Mouse (Mus musculus) embryo, embryonic 10.5 days (tissue): ENCODE measurements at regions not wholly inside any gene's neighbourhood (a gene's known extent, or its start where the extent isn't known, plus 50 kb on each side); places are given as distances from the start of the nearest gene placed in this dataset.
A peak's percentile ranks its signal among the peaks of the same experiment; 100 is the strongest.

Experiments used
- DNase-seq: peaks from one replicate; pipeline ENCODE4 v3.0.0-alpha.2; 2015; ENCODE audit warnings: low spot score

- peak; percentile 12 for DNase-seq
Measured at GRCm38 (mm10) chr5:116776450-116776849, 184.8 kb upstream of the Srrm4 start.

DNA sequence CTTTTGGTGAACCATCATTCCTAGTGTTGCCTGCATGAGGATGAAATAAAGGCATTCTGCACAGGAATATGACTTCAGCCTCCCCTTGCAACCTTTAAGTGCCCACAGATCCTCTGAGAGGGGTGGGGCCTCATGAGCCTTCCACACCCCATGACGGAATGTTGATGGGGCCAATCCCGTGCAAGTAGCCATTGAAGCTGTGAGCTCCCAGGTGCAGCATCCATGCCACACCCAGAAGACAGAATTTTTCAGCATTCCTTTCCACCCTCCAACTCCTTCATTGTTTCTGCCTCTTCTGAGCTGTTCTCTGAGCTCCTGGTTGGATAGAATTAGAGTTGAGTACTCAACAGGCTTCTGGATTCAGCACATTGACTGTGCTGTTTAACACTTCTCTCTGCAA, 174.6 kb upstream of the Srrm4 start:
- DNase-seq, result no peak

- DNase-seq, result no peak
Measured at GRCm38 (mm10) chr5:116761323-116761722, 169.7 kb upstream of the Srrm4 start.

DNA sequence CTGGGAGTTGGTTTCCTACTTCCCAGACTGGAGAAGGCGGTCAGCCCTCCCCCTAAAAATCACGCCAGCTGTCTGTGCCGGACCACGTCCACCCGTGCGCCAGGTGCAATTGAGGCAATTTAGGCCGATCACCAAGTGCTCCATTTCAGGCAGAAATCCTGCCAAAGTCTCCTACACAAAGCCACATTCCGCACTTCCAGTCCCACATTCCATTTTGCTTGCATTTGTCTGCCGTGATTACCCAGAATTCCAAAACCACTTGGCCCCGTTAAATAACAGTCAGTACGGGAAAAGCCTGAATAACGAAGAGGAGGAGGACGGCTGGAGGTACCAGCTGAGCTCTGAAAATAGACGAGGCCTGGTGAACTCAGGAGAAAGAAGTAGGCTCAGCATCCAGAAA, 167.1 kb upstream of the Srrm4 start:
- DNase-seq, result no peak

GRCm38 (mm10) chr5:116752941-116753340, 161.3 kb upstream of the Srrm4 start:
- no peak for DNase-seq

GRCm38 (mm10) chr5:116752096-116752495, 160.5 kb upstream of the Srrm4 start:
- no peak for DNase-seq

- no peak for DNase-seq
Measured at GRCm38 (mm10) chr5:116745776-116746175, 154.2 kb upstream of the Srrm4 start.

GRCm38 (mm10) chr5:116744389-116744788, 152.8 kb upstream of the Srrm4 start:
- peak; percentile 72 for DNase-seq

DNA sequence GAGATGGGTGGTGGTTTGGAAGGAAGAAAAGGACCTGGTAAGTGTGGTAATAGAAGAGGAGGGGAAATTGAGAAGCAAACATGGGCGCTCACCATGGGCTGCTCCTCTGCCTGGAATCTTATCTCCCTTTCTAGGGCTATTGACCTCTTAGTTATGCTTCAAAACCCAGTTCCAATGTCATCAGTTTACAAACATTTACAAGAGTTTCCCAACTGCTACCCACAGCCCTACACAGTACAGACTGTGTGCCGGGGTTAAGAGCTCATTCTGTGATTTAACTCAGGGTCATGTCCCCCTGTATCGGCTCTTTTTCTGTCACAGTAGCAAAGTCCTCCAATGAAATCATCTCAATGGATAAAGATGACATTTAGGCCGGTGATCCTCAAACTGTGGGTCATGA, 144.0 kb upstream of the Srrm4 start:
- no peak for DNase-seq

- no peak for DNase-seq
Measured at GRCm38 (mm10) chr5:116731509-116731908, 139.9 kb upstream of the Srrm4 start.

GRCm38 (mm10) chr5:116719200-116719599, 127.6 kb upstream of the Srrm4 start:
- peak; percentile 24 for DNase-seq

DNA sequence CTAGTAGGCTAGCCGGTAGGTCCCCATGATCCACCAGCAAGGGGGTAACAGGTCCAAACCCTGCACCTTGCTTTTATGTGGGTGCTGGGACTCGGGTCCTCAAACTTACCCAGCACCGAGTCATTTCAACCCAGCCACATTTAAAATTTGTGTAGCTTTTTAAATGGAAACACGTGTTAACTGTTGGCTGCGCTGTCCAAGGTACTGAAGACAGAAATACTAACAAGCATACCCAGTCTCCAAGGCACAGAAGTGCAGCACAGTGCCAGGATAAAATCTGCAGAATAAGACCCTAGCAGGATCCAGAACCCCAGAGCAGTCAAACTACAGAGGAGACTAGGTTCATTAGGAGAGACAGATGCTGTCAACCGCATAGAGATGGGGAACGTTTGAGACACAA, 122.6 kb upstream of the Srrm4 start:
- DNase-seq, result peak; percentile 82

GRCm38 (mm10) chr5:116712056-116712455, 120.4 kb upstream of the Srrm4 start:
- DNase-seq, result no peak

DNA sequence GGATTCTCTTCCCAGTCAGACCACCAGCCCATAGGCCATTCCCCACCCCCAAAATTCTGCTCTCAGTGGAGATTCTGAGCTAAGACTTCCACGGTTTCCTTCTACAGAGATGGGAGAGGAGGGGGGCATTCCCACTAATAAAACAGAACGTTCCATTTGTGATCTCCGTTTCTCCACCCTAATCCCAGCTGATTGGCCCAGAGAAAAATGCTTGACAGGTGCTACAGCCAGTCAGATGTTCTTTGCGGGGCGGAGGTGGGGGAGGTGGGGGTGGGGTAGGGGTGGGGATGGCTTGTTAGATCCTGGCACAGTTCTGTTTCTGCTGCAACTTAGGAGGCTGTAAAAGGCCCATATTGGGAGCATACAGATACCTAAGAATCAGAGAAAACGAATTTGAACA, 116.9 kb upstream of the Srrm4 start:
- DNase-seq, result no peak

GRCm38 (mm10) chr5:116662466-116662865, 70.8 kb upstream of the Srrm4 start:
- DNase-seq, result no peak

- DNase-seq, result no peak
Measured at GRCm38 (mm10) chr5:116661851-116662250, 70.2 kb upstream of the Srrm4 start.

GRCm38 (mm10) chr5:116654486-116655420, 63.1 kb upstream of the Srrm4 start:
- no peak for DNase-seq
